Mouse (Mus musculus): ENCODE measurements around the gene Cend1. TPM values are rescaled to one million over a fixed set of nuclear protein-coding genes. Genes with fewer than 3 reads are reported as not detected.
"Not testable (repeated sequence)": the region's sequence is repeated elsewhere in the genome, so short reads cannot be mapped to it uniquely, and the experiment has no call there.

The Cend1 gene
- total RNA-seq, 2 experiments from 2014 or later = 0.80 to 1.3 TPM

DNA sequence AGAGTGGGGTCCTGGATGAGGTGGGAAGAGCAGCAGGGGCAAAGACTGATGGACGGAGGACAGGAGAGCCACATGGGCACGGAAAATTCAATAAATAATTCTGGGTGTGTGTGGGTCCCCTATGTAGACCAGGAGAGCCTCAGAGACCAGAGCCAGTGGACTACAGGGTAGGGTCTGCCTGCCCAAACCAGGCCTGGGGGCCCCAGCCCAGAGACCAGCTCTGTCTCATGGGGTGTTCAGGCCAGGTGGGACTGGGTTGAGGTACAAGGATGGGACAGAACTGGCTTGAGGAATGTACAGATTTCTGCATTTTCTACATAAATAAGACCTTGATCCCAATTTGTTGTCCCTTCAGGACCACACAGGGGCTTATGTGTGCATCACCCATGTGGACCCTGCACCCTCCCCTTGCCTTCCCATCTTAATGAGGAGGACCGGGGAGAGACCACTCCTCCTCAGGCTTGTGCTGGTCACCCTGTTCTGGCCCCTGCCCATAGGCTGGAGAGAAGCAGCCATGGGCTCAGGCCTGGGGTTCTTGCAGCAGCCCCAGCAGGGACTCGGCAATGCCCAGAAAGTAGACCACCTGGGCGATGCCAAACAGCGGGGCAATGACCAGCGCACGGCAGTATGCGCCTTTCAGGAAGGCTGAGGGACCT is 1.4 kb upstream of the Cend1 start:
- no peak for DNase-seq

DNA sequence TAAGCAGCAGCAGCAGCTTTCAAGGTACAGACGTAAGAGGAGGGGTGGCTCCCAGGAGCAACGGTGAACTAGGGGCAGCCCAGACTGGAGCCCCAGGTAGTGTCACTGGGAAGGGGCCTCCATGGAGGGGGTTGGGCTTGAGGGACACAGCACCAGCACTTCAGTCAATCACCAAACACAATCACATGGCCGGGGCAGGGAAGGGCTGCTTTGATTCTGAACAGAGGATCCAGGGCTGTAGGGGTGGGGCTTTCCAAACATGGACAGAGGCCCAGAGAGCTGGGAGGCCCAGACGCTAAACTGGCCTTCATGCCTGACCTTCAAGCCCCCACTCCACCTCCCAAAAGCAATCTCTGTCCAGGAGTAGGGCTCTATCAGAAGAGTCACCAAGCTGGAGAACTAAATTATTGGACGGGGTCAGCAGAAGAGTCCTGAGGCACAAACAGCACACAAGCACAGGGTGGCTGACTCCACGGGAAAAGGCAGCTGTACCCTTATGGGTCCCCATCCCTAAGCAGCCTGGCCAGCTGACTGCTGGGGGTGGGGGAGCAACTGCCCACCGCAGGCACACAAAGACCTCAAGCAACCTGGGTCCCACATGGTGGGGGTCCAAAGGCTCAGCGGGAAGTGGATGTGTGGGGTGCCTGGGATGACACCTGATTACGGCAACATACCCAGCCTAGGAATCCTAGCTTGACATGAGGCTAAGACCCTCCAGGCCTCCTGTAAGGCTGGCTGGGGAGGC is 721 bp upstream of the Cend1 start:
- no peak for DNase-seq

DNA sequence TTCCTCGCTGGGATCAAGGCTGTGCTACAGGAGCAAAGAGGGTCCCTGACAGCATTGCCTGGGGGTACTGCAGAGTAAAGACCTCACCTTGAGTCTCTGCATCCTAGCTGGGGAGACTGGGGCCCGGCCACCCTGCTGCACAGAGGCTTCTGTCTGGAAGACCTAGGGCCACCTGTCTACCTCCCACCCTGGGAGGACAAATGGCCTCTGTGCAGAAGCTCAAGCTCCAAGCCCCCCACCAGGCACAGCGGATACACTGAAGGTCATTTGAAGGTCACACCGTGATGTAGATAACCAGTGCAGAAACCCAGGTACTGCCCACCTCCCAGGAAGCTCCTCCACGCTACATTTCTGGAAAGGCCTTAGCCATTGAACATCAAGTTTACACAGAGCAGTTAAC is 590 bp downstream of the Cend1 start:
- no peak for DNase-seq

DNA sequence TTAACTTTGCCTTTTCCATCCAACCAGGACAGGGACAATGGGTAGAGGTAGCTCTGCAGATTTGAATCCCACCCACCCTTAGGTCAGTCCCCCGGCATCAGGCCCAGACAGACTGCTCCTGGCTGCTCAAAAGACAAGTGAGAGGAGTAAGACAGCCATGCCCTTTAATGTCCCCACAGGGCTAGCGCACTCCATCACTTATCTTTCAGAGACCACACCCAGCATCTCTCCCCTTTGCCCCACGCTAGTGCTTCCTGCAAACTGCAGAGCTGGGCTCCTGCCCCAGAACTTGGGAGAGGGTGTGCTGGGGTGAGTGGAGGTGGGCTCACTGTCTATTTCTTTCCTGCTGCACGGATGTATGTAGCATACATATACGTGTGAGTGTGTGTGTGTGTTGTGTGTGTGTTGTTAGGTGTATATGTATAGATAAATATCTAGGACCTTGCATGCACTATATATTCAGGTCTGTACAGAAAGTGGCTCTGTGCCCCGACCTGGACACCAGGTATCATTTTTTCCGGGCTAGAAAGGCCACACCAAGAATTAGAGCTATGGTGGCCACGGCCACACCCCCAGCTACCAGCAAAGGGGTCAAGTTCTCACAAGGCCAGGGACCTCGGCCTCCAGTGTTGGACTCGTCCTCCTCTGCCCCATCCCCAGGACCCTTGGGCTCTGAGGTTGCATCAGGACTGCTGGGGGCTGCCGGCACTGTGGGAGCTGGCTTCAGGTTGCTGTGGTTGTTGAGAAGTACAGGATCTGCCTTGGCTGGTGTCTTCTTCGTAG is 2.2 kb downstream of the Cend1 start:
- DNase-seq = no peak

DNA sequence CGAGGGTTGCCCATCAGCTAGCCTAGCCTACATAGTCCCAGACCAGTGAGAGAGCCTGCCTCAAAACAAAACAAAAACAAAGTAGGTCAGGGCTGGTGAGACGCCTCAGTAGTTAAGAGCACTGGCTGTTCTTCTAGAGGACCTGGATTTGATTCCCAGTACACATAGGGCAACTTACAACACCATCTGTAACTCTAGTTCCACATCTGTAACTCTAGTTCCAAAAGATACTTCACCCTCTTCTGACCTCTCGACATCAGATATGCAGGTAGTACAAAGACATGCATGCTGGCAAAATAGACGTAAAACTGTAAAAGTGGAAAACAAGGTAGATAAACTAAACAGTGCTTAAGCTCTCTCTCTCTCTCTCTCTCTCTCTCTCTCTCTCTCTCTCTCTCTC is 5.5 kb downstream of the Cend1 start:
- DNase-seq = no peak

GRCm38 (mm10) chr7:141420030-141420702 is 9.1 kb downstream of the Cend1 start:
- DNase-seq = no peak

DNA sequence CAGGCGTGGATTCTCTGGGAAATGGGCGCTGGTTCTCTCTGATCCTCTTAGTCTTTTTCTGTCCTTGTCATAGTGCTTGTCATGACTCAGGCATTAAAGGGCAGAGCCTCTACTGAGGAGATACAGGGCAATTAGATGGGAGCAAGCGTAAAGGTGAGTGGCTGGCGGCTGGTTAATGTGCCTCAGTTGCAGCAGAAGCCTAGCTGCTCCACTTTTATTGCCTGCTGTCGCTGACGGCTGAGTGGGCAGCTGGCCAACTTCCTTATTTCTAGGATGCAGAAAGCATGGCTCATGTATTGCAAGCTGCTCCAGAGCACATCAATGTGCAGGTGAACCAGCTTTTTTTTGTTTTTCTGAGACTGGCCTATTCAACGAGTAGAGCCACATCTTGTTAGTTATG is 10.3 kb downstream of the Cend1 start:
- no peak for DNase-seq

GRCm38 (mm10) chr7:141417731-141418681 is 11.3 kb downstream of the Cend1 start:
- DNase-seq = no peak

DNA sequence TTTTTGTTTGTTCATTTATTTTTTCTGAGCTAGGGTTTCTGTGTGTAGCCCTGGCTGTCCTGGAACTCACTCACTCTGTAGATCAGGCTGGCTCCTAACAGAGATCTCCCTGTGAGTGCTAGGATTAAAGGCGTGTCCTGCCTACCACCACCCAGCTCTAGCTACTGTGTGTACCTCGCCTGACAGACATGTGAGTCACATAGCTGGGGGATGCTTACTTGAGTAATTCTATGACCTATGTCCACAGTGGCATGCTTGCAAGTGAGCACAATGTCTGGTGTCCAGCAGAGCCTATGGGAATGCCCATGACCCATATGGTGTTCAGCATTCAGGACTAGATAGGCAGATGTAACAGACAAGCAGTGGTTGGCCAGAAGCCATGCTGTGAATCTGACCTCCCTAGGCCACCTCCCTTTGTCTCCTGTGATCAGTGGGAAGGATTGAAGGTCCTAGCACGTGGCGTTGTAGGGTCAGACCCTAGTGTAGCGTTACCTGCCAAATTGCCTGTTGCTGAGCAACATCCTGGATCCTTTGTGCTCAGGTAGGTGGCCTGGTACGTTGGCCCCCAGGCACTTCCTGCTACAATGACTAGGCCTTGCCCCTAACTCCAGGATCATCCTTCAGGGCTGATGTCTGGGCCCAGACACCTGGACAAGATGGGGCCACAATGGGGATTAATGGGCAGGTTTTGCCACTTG is 13.0 kb downstream of the Cend1 start:
- no peak for DNase-seq

GRCm38 (mm10) chr7:141413809-141414584 is 15.3 kb downstream of the Cend1 start, which contains the start of gene Gatd1:
TSS of gene Gatd1 (minus strand) at chr7:141414136.
- peak; percentile 99 for DNase-seq

DNA sequence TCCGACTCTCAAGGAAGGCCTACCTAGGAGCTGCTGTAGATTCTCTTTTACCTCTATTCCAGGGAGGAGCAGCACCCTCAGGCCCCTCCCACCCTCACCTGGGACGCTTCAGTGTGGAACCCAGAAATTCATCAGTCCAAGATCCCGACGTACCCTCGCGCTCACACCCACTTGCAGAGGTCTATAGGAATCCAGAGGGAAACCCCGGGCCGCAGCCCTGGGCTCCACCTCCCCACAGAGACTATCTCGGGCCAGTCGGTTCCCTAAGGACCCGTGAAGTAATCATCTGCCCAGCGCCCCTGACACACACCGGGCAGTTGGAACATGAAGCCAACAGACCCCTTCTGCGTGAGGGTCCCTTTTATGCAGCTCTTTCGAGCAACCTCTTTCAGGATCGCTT is 16.0 kb downstream of the Cend1 start:
- DNase-seq = no peak

DNA sequence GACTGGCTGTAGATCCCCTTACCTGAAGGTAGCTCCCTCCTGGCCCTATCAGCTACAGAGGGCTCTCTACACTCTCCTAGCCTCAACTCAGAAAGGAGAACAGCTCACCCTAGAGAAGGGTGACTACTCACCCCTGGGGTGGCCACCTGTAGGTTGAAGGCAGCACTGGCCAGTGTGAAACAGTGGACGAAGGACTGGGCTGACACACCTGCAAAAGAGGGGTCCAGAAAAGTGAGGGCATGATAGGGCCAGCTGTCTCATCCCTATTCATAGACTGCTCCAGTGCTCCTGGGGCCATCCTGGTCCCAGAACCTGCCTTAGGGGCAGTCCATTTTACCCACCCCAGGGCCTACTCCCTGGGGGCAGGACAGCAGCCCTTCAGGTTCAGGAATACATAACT is 17.6 kb downstream of the Cend1 start:
- DNase-seq = no peak

DNA sequence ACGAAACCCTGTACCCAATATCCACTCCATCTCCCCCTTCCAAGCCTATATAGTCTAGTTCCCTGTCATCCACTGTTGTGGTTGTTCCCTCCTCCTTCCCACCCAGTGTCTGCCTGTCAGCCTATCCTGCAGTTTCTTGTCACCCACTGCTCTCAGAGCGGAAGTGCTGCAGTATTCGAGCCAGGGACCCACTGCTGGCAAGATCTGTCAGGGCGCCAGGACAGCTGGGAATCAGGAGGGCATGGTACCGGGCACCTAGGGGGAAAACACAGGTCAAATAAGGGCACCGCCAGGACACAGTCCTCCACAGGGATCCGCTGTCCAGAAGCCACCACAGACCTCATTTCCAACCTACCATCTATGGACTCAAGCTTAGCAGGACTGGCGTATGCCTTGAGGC is 18.7 kb downstream of the Cend1 start:
- no peak for DNase-seq

DNA sequence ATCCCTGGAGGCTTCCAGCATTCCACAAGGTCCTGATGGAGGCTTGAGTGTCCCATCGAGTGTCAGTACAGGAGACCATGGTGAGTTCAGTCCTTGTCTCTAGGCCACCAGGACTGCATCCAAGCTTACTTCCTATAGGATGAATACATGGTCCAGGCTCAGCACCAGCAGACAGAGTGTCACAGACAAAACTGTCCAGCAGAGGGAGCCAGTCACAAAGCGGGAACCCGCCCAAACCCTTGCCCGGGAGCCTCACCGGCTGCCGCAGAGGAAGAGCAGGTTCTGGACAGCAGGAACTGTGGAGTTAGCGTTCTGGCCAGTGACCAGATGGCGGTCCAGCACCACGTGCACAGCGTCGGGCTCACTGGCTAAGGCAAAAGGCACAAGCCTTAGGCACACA is 20.5 kb downstream of the Cend1 start:
- DNase-seq = peak; percentile 88 to 94

DNA sequence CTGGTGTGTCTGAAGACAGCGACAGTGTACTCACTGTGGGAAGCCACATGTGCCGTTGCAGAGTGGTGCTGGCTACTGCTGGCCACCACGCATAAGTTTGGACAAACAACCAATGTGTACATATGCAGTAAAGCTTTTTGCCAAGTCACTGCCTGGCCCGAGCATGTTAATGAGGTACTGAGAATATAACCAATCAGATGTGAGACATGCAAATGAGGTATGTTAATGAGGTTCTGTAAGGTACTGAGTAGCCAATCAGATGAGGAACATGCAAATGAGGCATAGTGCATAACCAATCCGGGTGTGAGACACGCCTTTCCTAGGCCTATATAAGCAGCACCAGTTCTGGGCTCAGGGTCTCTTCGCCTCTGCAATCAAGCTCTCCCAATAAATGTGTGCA is 21.6 kb downstream of the Cend1 start:
- DNase-seq = not testable (repeated sequence)

DNA sequence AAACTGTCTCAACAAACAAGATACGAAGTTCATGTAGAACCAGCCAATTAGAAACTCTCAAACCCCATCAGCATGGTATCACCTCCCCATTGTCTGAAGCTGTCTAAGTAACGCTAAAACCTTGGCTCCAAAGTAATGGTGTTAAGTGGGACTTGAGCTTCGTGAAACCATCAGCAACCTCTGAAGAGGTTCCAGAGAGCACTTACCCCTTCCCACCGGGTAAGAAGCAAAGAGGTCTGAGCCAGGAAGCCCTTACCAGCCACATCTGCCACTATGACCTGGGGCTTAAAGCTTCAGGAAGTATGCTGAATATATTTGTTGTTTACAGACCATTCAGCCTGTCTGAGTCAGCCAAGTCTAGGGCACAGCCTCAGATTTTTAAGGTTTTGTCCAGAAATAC is 23.8 kb downstream of the Cend1 start:
- no peak for DNase-seq

GRCm38 (mm10) chr7:141403305-141403704 is 26.0 kb downstream of the Cend1 start:
- DNase-seq = peak; percentile 45 to 62

DNA sequence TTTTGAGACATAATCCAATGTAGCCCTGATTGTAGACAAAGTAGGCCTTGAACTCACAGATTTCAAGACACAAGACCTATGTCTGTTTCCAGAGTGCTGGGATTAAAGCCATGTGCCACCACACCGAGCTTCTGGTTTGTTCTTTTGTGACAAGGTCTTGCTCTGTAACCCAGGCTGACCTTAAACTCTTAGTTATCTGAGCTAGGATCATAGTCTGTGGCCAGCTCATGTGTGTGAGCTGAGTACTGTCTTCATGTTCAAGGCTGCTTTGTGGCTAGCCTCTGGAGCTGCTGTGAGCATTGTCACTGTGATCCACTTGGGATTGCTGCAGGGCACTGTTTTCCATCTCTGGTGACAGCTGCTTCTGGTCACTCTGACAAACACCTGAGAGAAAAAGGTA is 33.9 kb downstream of the Cend1 start:
- no peak for DNase-seq

- peak; percentile 37 to 74 for DNase-seq
These were observed 34.5 kb downstream of the Cend1 start for GRCm38 (mm10) chr7:141394771-141395170.

- DNase-seq = no peak
These were observed 35.1 kb downstream of the Cend1 start for GRCm38 (mm10) chr7:141394158-141394557.

All from heart, adult 18-20 months (tissue).